Mouse (Mus musculus): ENCODE results near the gene Rapgef4.

- TF ChIP-seq CTCF (IDR thresholded peaks at IDR 0.05; ENCODE audit: insufficient read depth, low read depth, low read length): no peak
- no peak for TF ChIP-seq POLR2A (IDR thresholded peaks at IDR 0.05; ENCODE audit: insufficient read depth, low read depth, low read length)
Measured at GRCm38 (mm10) chr2:72222276-72222675, 241.2 kb downstream of the Rapgef4 start.

Measured in olfactory bulb, adult 2 months (tissue).